Mouse (Mus musculus): ENCODE results near the gene Prr15l.
A peak's percentile ranks its signal among the peaks of the same experiment; 100 is the strongest.

Gene Prr15l

DNA sequence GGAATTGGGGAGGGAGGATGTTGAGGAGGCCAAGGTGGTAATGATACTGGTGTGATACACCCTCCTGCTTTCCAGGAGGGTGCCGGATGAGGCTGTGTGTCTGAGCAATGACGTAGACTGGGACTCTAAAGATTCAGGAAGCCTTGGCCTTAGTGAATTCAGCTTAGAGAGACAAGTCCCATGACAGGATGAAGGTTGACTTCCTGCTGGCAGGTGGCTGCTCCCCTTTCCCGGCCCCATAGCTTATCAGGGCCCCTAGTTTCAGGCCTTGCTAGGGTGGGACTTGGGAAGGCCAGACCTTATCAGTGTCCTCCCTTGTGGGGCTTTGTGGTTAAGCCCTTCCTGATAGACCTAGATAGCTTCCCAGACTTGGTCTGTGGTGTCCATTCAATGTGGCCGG lies 19.9 kb downstream of the Prr15l start:
- no peak for DNase-seq (ENCODE audit: low read depth, low spot score)

GRCm38 (mm10) chr11:96950767-96951166 lies 22.9 kb downstream of the Prr15l start:
- no peak for DNase-seq (ENCODE audit: low read depth, low spot score)

GRCm38 (mm10) chr11:96952426-96952825 lies 24.5 kb downstream of the Prr15l start:
- no peak for DNase-seq (ENCODE audit: low read depth, low spot score)

DNA sequence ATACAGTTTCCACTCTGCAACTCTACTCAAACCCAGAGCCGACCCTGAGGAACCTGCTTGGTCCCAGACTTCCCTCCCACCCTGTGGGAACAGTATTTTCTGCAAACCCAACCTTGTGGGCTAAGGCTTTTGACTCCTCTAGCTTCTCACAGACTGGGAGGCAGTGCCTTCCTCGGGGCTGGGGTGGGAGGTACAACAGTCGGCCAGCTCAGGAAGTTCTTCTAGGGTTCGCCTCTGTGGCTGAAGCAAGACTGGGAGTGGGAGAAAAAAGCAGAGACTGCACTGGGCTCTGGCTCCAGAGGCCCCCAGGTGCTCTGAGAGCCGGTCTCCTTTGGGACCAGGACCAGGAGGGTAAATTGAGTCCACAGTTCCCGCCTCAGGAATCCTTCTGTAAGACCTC lies 25.0 kb downstream of the Prr15l start:
- no peak for DNase-seq (ENCODE audit: low read depth, low spot score)

DNA sequence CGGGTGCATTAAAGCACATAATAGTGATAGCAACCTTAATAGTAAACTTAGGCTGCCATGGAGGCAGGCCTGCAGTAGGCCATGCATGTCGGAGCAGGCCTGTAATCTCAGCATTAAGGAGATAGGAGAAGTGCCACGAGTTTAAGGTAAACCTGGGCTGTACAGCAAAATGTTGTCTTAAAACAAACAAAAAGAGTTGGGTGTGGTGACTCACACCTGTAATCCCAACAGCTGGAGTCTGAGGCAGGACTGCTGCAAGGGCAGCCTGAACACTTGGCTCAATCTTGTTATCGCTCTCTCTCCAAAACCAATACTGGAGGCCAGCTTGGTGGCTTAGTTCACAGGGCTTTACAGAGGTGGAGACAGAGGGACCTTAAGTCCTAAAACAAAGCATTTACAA lies 27.2 kb downstream of the Prr15l start:
- no peak for DNase-seq (ENCODE audit: low read depth, low spot score)

DNA sequence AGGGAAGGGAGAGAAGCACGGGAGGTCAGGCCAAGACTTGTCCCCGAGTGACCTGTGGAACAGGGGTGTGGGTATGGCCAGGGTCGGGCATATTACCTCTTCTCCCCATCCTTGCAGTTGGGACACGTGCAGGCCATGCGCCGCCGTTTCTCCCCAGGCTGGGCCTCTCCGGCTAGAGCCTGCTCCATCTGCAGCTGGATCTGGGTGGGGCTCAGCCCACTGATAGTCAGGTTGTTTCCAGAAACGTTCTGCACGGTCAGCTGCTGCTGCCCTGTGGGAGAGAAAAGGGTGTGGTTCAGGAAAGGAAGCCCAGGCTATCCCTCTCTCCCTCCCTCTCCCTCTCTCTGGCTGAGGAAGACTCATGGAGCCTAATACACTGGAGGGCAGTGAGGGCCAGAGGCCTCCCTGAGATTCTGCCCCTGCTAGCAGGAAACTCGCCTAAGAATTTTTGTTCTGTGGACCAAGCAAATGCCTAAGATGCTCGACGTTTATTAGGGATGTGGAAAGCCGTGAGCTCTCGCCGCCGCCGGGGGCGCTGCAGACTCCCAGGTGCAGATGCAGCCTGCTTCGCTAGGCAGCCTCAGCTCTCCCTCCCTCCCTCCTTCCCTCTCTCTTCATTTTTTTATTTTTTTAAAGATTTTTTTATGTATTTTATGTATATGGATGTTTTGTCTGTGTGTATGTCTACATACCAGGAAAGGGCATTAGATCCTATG lies 28.3 kb downstream of the Prr15l start:
- DNase-seq (ENCODE audit: low read depth, low spot score) = peak; percentile 71

DNA sequence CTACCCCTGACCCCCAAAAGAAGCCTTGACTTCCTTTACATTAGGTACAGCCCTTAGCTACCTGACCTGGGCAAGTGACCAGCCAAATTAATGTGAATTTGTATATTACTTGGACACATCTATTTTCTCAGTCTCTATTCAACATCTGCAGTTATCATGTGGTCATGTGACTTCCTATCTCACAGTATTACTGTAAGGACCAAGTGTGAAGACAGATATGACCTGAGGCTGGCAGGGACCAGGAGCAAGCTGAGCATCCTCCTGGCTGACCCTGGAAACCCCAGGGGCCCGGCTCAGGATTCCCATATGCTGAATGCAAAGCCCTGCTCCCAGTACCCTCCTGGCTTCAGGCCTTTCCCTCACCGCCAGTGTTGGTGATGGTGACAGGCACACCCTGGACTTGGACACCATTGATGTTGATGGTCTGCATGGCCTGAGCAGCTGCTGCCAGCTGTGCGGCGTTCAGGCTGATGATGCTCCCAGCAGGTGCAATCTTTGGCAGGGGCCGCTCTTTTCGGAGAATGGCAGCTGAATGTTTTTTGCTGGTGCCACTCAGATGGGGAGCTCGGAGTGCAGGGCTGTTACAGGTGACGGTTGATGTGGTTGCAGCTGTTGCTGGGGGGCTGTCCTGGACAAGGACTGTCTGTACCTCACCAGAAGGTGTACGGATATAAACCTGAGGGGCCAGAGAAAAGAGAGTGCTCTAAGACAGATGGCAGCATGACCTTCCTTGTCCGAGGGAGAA lies 29.3 kb downstream of the Prr15l start:
- DNase-seq (ENCODE audit: low read depth, low spot score) = no peak

DNA sequence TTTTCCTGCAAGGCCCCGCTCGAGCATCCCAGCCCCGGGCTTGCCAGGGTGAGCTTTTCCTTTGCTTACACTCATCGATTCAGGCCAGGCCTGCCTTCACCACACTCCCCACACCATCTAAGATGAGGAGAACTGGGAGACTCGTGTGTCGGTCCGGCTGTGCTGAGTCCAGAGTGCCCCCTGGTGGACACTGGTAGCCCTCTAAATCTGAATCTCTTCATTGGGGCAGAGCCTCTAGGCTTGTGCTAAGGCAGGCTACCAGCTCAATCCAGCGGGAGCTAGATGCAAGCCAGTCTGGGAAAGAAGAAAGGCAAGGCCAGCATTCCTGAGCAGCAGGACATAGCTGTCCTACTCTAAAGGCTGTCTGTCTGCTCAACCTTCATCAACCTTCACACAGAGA lies 35.7 kb downstream of the Prr15l start:
- DNase-seq (ENCODE audit: low read depth, low spot score) = peak; percentile 86

DNA sequence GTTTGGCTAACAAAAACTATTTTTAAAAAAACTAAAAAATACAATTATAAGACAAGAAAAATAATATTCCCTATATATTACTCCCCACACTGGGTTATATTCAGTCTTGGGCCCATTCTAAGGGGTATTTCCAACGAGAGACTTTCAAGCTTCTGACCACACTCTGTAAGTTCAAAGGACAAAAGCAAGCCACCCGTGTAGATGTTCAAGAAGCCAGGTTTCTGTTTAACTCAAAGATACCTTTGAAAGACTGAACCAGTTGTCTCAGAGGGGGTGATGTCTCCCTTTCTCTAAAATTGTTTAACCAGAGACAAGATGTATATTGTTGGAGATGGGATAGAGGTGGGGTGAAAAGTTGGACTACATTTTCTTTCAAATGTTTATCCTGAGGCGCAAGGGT lies 38.3 kb downstream of the Prr15l start:
- DNase-seq (ENCODE audit: low read depth, low spot score) = no peak

DNA sequence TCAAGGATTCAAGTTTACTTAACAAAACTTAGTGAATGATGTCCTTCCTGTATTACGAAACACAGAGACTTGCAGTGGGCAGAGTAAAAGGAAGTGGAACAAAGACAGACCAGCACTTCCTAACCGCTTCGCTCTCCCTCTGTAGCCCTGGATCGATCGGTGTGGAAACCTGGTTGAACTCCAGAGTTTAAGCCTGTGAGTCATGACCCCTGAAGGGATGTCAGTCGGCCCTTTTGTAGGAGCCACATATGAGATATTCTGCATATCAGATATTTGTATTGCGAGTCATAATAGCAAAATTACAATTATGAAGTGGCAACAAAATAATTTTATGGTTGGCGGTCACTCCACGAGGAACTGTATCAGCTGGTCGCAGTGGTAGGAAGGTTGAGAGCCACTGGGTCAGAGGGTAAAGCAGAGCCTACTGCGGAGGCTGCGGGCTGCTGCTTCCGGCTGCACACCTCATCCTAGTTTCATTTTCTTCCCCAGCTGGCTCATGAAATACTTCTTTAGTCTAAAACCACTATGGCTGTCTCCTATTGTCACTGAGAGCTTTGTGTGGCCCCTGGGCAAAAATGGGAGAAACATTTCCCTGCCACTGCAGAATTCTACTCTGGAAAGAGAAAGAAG lies 39.1 kb downstream of the Prr15l start:
- peak; percentile 65 for DNase-seq (ENCODE audit: low read depth, low spot score)

DNA sequence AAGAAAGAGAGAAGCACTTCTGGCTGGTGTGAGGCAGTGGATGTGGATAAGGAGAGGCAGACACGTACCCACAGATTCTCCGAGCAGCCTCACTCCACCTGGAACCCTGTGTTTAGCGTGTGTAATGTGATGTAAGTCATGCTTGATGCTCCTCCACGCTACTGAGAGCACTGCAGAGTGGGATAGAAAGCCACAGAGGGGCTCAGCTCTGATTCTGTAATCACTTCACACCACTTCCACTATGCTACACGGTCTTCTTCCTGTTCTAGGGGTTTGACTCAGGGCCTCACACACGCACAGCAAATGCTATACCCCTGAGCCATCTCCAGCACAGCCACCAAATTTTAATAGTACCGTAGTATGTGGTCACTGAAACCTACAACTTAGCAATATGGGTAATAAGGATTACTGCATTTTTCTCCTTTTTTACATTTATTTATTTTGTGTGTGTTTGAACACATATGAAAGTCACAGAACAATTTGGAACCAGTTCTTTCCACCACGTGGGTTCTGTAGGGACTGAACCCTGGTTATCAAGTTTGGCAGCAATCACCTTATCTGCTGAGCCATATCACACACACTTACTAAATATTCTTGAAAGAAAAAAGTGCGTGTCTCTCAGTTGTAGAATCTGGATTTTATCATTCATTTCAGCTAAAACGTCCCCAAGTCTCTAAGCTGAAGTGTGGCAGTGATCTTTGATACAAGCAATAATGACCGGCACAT lies 39.8 kb downstream of the Prr15l start:
- no peak for DNase-seq (ENCODE audit: low read depth, low spot score)

DNA sequence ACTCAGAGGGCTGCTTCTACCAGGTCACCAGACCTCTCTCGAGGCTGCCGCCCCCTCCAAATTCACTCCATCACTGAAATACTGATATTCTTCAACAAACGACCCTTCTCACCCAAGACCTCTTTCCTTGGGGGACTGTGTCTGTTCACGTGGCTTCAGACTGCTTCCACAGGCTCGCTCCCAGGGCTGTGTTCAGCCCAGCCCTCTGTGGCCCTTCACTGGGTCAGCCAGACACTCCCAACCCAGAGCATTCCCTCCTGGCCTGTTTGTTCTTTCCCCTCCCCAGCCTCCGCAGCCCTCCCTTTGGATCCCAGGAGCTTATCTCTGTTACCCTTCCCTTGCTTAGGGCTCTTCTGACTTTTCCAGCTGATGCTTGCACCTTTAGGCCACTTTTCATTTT lies 40.6 kb downstream of the Prr15l start:
- DNase-seq (ENCODE audit: low read depth, low spot score) = peak; percentile 62

DNA sequence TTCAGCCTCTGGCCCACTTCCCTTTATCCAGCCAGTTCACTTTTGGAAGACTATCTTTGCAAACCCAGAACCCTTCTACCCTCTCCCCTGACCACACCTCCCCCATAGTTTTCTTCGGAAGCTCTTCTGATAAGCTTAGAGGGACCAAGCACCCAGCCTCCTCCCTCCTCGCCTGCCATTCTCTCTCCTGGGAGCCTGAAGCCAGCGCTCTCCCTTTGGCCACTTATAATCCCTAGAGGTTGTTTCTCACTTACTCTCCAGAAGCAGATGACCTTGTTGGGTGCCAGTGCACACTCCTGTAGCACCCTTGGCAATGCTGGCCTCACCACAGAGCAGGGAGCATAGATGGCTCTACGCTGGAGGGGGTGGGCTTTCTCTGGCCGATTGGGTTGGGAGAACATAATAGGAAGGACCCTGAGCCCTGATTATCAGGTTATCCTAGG lies 41.4 kb downstream of the Prr15l start:
- DNase-seq (ENCODE audit: low read depth, low spot score) = peak; percentile 64

GRCm38 (mm10) chr11:96969746-96970145 lies 41.8 kb downstream of the Prr15l start:
- DNase-seq (ENCODE audit: low read depth, low spot score) = peak; percentile 93

DNA sequence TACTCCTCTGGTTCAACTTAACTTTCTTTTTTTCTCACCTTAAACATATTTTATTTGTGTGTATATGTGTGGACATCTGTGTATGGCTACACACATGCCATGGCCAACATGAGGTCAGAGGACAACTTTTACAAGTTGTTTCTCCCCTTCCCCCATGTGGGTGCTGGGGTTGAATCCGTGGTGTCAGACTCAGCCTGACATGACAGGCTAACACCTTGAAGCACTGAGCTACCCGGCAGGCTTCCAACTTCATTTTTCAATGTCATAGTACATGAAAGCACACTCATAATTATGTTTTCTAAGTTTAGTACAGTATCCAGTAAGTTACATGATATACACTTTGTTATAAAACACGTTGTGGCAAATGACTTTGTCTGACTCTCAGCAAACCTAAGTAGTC lies 42.4 kb downstream of the Prr15l start:
- no peak for DNase-seq (ENCODE audit: low read depth, low spot score)

DNA sequence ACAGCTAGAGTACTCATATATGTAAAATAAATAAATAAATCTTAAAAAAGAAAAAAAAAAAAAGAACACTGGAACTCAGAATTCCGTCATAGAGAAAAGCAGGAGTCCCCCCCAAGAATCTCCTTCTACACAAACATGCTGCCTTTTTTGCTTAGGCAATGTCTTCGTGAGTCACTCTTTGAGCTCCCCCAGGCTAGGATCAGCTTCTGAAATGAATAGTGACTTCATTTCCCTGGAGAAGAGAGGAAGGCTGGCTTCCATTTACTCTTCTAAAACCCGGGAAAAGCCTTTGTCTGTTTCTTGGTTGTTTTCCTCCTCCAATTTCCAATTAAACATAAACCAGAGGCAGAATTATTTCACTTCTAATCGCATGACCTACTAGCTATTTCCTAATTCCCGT lies 45.0 kb downstream of the Prr15l start:
- peak; percentile 54 for DNase-seq (ENCODE audit: low read depth, low spot score)

DNA sequence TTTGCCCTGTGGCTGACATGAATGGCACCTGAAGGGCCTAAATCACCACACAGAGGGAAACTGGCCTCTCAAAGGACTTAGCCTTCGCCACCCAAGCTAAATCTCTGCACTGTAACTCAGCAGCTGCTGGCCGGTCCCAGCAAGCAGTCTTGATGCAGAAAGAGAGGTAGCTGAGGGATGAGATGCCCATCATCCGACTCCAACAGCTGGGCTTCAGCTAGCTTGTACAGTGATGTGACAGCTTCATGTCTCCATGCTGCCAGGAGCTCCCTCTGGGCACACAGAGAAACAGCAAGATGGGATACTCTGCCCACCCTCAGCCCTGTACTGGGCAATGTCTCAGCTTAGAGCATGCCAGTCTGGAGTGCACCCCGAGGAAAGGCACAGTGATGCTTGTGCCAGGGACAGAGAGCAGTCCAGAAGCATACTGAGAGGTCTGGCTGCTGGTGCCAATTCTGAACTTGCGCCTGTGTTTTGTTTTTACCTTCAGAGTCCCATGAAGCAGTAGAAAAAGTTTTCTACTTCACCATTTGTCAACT lies 45.6 kb downstream of the Prr15l start:
- DNase-seq (ENCODE audit: low read depth, low spot score) = peak; percentile 68

GRCm38 (mm10) chr11:96974813-96975212 lies 46.9 kb downstream of the Prr15l start:
- peak; percentile 39 for DNase-seq (ENCODE audit: low read depth, low spot score)

GRCm38 (mm10) chr11:96975511-96976378 lies 47.8 kb downstream of the Prr15l start:
- DNase-seq (ENCODE audit: low read depth, low spot score) = no peak

DNA sequence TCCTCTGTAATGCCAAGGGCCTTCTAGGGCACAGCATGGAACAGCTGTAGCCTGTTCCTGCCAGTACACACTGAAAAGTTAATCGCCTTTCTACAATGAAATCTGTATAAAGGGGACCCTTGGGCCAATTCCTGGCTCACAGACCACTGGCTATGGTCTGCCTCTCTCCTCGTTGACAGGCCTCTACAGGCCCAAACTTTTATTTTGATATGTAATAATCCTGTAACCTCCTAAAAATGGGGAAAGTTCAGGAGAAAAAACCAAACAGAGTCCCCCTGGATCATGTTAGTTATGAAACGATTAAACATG lies 48.4 kb downstream of the Prr15l start:
- no peak for DNase-seq (ENCODE audit: low read depth, low spot score)

Data from skeletal muscle tissue, adult 2 months (tissue).